Mouse (Mus musculus) limb, embryonic 12.5 days (tissue): ENCODE data around the gene Iscu. TPM values are rescaled to one million over a fixed set of nuclear protein-coding genes. Genes with fewer than 3 reads are reported as not detected.
"Not testable (repeated sequence)": the region's sequence is repeated elsewhere in the genome, so short reads cannot be mapped to it uniquely, and the experiment has no call there.

Source experiments
- ATAC-seq: fragments of 200-750 bp; cut with Nextera tagmentation; 2 replicates; pipeline ENCODE4 v1.8.0; 2017; ENCODE audit warnings: low read depth, moderate TSS enrichment; ENCODE audit not compliant: insufficient number of reproducible peaks, insufficient read depth, low FRiP score, low TSS enrichment
- H3K27ac ChIP-seq: fragments of 300-500 bp; sonication (generic); 2 replicates; pipeline ENCODE4 v1.5.1; 2016; ENCODE audit warnings: mild to moderate bottlenecking, moderate library complexity
- H3K27me3 ChIP-seq: fragments of 300-500 bp; sonication (generic); 2 replicates; pipeline ENCODE4 v1.6.1; 2016; ENCODE audit warnings: mild to moderate bottlenecking, moderate library complexity
- H3K36me3 ChIP-seq: fragments of 300-500 bp; sonication (generic); 2 replicates; pipeline ENCODE4 v1.6.1; 2016; ENCODE audit warnings: mild to moderate bottlenecking, moderate library complexity
- H3K4me1 ChIP-seq: fragments of 300-500 bp; sonication (generic); replicated peaks from 2 replicates; pipeline ENCODE4 v1.6.1; 2016
- H3K4me2 ChIP-seq: fragments of 300-500 bp; sonication (generic); 2 replicates; pipeline ENCODE4 v1.6.1; 2016; ENCODE audit warnings: mild to moderate bottlenecking, moderate library complexity
- H3K4me3 ChIP-seq: fragments of 300-500 bp; sonication (generic); replicated peaks from 2 replicates; pipeline ENCODE4 v1.5.1; 2016; ENCODE audit warnings: mild to moderate bottlenecking
- H3K9ac ChIP-seq: fragments of 300-500 bp; sonication (generic); replicated peaks from 2 replicates; pipeline ENCODE4 v1.6.1; 2016; ENCODE audit warnings: mild to moderate bottlenecking, moderate library complexity
- H3K9me3 ChIP-seq: fragments of 300-500 bp; sonication (generic); 2 replicates; pipeline ENCODE4 v1.6.1; 2016; ENCODE audit warnings: mild to moderate bottlenecking, moderate library complexity
- WGBS: fragments of 180-500 bp; shearing (Covaris S2); methylation state at CpG from one replicate; pipeline ENCODE4 v1.1.7; 2016; 5-methylcytosine and 5-hydroxymethylcytosine counted together
- polyA plus RNA-seq: library from polyadenylated mRNA; unstranded; fragments of >200 nt; fragmentation: Nextera tagmentation; extraction: Ambion mirVana; gene quantifications from 2 replicates; pipeline ENCODE4 v1.2.1, GENCODE M21; 2016

The Iscu gene
- polyA plus RNA-seq, 1 experiment from 2014 or later, result 117 TPM

DNA sequence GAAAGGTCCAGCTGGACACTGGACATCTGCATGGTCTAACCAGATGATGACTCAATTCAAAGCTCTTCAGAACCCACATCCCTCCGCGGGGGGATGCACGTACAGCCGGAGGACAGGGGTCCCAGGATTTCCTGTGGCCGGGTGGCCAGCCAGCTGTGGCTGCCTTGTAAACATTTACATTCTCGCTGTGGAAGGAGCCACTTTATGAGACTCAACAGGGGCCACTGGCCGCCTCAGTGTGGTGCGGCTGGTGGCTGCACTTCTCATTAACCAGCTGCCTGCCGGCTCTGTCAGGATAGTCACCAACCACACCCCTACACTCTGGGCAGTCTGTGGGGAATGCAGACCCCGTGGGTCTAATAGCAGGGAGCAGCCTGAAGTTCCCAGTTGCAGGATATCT, 33.9 kb downstream of the Iscu start:
- no peaks in the 10 kb centered on the region for H3K27me3 ChIP-seq
- H3K9me3 ChIP-seq, result peaks cover 5% of the 10 kb centered on the region; the same call in 1 of the 2 replicates
- H3K36me3 ChIP-seq, result no peaks in the 10 kb centered on the region
- peak overlapping the region; percentile 24 for H3K4me2 ChIP-seq
- H3K27ac ChIP-seq, result peak overlapping the region; percentile 86
- H3K4me3 ChIP-seq, result no peak overlapping the region
- WGBS, result 14% methylated on average over 10 of the region's 10 CpGs
- ATAC-seq, result no peak
- H3K9ac ChIP-seq, result no peak overlapping the region
- H3K4me1 ChIP-seq, result peaks cover 59% of the 10 kb centered on the region

DNA sequence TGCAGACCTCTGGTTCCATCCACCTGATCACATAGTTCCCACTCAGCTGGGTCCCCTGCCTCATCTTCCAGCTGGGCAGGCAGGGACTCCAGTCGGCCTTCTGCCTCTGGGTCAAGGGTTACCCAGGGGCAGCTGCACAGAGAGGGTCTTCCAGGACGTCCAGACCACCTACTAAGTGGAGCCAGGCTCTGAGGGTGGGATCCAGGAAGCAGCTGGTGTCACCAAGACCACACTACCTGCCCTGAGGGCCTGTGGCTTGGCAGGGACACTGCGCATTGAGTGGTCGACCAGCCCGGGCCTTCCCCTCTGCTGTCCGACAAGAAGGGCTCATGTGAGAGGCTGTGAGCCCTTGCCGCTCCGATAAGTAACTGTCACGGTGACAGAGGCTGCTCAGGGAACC, 35.2 kb downstream of the Iscu start:
- H3K27me3 ChIP-seq, result no peaks in the 10 kb centered on the region
- H3K27ac ChIP-seq, result peak overlapping the region; percentile 86
- H3K9me3 ChIP-seq, result peaks cover 8% of the 10 kb centered on the region; the same call in 1 of the 2 replicates
- H3K9ac ChIP-seq, result no peak overlapping the region
- H3K4me1 ChIP-seq, result peaks cover 54% of the 10 kb centered on the region
- peak overlapping the region; percentile 32 for H3K4me2 ChIP-seq
- 27% methylated on average over 9 of the region's 9 CpGs for WGBS
- H3K36me3 ChIP-seq, result no peaks in the 10 kb centered on the region
- H3K4me3 ChIP-seq, result no peak overlapping the region
- no peak for ATAC-seq

DNA sequence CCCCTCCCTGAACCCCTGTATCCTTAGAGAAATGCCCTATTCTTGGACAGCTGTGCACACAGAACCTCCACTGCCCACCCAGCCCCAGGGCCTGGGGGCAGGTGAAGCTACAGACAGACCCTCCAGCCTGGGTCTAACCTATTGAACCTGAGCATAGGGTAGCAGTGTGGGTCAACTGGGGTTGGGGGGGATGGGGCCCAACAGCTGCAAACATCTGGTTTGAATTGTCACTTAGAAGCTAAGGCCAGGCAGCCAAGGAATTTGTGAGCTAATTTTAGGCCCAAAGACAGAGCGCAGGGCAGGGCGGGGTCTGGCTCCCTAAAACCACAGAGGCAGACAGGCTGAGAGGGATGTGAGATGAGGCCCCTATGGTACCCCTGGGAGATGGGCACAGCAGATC, 35.6 kb downstream of the Iscu start:
- peak; percentile 58; the same call in 1 of the 2 replicates for ATAC-seq
- Histone ChIP-seq H3K9me3 (peaks cover 8% of the 10 kb centered on the region; the same call in 1 of the 2 replicates), H3K4me3 (no peak overlapping the region), H3K4me2 (peak overlapping the region; percentile 32), H3K4me1 (peaks cover 52% of the 10 kb centered on the region), H3K36me3 (no peaks in the 10 kb centered on the region), H3K9ac (no peak overlapping the region; the same call in 1 of the 2 replicates), H3K27ac (peak overlapping the region; percentile 86), H3K27me3 (no peaks in the 10 kb centered on the region)
- WGBS, result 0% methylated on average over 2 of the region's 2 CpGs

DNA sequence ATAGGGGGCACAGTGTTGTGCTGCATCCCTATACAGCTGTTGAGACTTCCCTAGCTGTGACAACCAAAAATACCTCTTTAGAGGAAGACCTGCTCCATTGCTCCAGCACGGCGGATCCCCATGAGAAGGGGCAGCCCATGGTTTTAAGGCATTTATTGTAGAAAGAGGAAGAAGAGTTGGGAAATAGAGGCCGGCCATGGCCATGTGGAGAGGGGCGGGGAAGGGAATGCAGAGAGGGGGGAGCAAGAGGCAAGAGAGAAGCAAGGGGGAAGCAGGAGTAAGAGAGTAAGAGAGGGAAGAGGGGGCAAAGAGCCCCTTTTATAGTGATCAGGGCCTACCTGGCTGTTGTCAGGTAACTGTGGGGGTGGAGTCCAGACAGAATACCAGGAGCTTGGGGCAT, 37.6 kb downstream of the Iscu start:
- no peak overlapping the region for H3K27ac ChIP-seq
- H3K4me1 ChIP-seq, result peaks cover 39% of the 10 kb centered on the region
- 93% methylated on average over 4 of the region's 4 CpGs for WGBS
- no peak for ATAC-seq
- H3K27me3 ChIP-seq, result no peaks in the 10 kb centered on the region
- H3K9me3 ChIP-seq, result peaks cover 8% of the 10 kb centered on the region; the same call in 1 of the 2 replicates
- no peak overlapping the region for H3K9ac ChIP-seq
- H3K36me3 ChIP-seq, result no peaks in the 10 kb centered on the region
- no peak overlapping the region for H3K4me2 ChIP-seq
- no peak overlapping the region for H3K4me3 ChIP-seq

DNA sequence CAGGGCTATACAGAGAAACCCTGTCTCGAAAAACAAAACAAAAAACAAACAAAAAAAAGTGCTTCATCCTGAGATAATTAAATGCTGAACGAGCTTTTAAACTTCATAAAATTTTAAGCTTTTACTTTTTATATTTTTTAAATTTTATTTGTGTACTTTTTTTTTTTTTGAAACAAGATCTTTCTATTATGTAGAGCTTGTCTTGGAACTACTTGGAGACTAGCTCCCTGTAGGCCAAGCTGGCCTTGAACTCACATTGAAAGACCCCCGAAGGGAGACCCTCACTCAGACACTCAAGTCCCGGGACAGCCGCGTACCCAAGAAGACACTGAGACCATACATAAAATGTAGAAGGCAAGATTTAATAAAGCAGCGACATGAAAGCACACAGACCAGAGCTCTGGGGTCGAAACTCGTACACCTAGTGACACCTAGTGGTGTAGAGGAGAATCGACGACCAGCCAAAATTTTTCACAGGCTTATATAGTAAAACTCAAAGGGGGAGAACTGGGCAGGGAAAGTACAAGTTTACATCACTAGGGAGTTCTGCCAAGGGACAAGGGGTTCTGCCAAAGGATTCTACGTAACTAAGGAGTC, 39.4 kb downstream of the Iscu start:
- not testable (repeated sequence) for H3K4me2 ChIP-seq, H3K9ac ChIP-seq, ATAC-seq, H3K36me3 ChIP-seq, H3K27me3 ChIP-seq, H3K27ac ChIP-seq, H3K4me3 ChIP-seq, H3K9me3 ChIP-seq
- H3K4me1 ChIP-seq, result peaks cover 36% of the 10 kb centered on the region
- WGBS, result 18% methylated on average over 11 of the region's 12 CpGs

DNA sequence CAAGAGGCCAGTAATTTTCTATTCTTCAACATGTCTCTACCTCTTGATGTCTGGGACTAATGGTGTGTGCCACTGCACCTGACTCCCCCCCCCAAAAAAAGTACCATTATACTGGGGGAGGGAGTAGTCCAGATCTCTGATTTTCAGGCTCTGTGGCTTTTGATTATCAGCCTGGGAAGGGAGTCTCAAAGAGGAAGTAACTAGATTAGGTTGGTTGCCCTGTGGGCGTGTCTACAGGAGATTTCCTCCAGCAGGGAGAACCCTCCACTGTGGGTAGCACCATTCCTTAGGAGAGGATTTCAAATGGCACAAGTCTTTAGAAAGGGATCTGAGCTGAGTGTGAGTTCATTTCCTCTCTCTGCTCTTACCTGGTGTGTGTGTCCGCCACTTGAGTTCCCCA, 40.1 kb downstream of the Iscu start:
- H3K4me2 ChIP-seq, result no peak overlapping the region
- H3K9ac ChIP-seq, result no peak overlapping the region
- no peaks in the 10 kb centered on the region for H3K27me3 ChIP-seq
- no peak overlapping the region for H3K4me3 ChIP-seq
- ATAC-seq, result no peak
- 96% methylated on average over 2 of the region's 2 CpGs for WGBS
- no peak overlapping the region for H3K27ac ChIP-seq
- no peaks in the 10 kb centered on the region for H3K36me3 ChIP-seq
- peaks cover 8% of the 10 kb centered on the region; the same call in 1 of the 2 replicates for H3K9me3 ChIP-seq
- peaks cover 29% of the 10 kb centered on the region for H3K4me1 ChIP-seq

DNA sequence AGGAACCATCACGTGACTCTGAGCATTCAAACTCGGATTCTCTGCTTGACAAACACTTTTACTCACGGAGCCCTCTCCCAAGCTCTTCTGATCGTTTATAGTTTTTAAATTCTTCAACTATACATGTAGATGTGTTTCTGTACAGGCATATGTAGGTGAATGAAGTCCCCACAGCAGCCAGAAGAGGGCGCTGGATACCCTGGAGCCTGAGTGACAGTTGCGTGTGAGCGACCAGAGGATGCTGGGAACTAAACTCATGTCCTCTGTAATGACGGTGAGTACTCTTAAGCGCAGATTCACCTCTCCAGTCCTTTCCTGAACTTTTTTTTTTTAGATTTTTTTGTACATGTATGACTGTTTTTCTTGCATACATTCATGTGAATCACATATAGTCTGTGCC, 41.1 kb downstream of the Iscu start:
- Histone ChIP-seq H3K4me1 (peaks cover 19% of the 10 kb centered on the region), H3K9ac (no peak overlapping the region), H3K4me3 (no peak overlapping the region), H3K36me3 (no peaks in the 10 kb centered on the region), H3K27me3 (no peaks in the 10 kb centered on the region), H3K9me3 (peaks cover 8% of the 10 kb centered on the region; the same call in 1 of the 2 replicates), H3K4me2 (no peak overlapping the region), H3K27ac (no peak overlapping the region)
- WGBS, result 22% methylated on average over 9 of the region's 9 CpGs
- ATAC-seq, result no peak

DNA sequence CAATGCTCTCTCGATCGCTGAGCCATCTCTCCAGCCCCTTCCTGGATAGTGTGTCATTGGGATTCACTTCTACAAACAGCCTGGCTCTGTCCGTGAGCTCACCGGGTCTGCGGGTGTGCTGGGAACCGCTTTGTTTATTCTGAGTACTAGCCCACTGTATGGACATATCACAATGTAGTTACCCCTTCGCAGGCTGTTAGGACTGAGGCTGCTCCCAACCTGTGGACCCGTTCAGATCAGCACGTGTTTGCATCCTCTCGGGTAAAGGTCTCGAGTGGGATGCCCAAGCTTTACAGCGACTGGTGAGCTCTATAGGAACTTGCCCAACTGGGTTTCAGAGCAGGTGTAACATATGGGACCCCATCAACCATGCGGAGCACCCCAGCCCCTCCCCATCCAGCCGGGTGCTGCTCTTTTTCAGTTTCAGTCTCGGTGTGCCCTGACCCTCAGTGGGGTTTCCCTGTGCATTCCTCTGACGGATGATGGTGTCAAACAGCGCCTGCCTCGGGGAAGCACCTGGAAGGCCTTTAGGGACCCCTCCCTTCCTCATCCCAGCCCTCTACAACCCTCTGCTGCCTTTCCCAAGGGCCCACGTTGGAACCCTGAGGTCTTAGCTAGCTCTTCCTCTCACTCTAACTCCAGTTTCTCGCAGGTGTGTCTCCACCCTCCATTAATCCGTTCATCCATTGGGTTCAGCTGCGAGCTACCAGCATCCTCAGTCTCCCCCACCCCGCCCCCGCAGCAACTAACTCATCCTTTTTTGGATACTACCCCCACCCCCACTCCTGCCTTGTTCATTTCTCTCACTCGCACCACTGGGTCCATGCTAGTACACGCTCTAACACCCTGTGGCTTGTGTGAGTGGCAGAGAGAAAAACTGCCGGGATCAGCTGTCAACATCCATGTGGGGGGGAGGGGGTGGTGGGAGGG, 41.8 kb downstream of the Iscu start:
- no peak overlapping the region for H3K4me2 ChIP-seq
- H3K9me3 ChIP-seq, result peaks cover 8% of the 10 kb centered on the region; the same call in 1 of the 2 replicates
- H3K36me3 ChIP-seq, result no peaks in the 10 kb centered on the region
- no peak overlapping the region for H3K9ac ChIP-seq
- 33% methylated on average over 27 of the region's 27 CpGs for WGBS
- no peak for ATAC-seq
- H3K4me3 ChIP-seq, result no peak overlapping the region
- peaks cover 15% of the 10 kb centered on the region for H3K4me1 ChIP-seq
- H3K27ac ChIP-seq, result no peak overlapping the region
- no peaks in the 10 kb centered on the region; the same call in 1 of the 2 replicates for H3K27me3 ChIP-seq

DNA sequence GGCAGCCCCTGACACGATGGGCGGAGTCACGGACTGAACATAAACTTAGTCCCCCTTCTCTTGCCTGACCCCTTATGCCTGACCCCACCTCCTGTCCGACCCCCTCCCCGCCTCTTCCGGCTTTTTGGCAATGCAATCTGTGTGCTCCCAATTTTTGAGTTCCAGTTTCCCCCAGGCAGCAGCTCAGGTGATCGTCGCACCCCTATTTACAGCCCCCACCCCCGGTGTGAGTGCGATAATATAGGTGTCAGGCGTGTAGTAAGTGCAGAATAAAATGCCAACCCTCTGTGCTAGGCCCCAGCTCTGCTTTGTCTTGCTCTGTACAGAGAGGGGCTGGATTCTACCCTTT, 42.5 kb downstream of the Iscu start:
- no peak overlapping the region for H3K9ac ChIP-seq
- peaks cover 8% of the 10 kb centered on the region; the same call in 1 of the 2 replicates for H3K9me3 ChIP-seq
- no peak overlapping the region for H3K27ac ChIP-seq
- no peaks in the 10 kb centered on the region; the same call in 1 of the 2 replicates for H3K27me3 ChIP-seq
- WGBS, result 45% methylated on average over 11 of the region's 11 CpGs
- H3K4me1 ChIP-seq, result peaks cover 15% of the 10 kb centered on the region
- no peak for ATAC-seq
- no peak overlapping the region for H3K4me3 ChIP-seq
- no peak overlapping the region for H3K4me2 ChIP-seq
- H3K36me3 ChIP-seq, result no peaks in the 10 kb centered on the region

DNA sequence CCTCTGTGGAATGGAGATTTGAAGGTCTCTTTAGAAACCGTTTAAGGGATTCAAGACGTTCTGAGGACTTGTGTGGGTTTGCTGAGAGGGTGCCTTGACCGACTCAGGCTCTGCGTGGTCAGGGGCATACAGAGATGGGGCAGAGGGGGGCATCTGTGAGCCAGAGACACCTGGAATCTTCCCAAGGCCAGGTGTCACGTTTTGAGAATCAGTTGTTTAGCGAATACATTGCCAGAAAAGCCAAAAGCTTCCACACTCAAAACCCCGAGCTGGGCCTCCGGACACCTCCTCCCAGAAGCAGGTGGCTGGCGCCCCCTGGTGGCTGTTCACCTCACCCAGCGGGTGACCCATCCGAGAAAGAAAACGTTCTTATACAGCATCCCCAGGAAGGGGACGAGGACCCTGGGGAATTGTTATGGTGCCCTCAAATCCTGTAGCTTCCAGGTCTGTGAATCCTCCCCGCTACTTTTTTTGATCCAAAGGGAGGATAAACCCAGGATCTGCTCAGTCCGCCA, 43.1 kb downstream of the Iscu start:
- Histone ChIP-seq H3K27ac (peak overlapping the region; percentile 29; the same call in 1 of the 2 replicates), H3K9ac (0 out of 2 replicates have a peak overlapping the region, but pooled peaks have one; percentile 27), H3K4me2 (peak overlapping the region; percentile 35), H3K9me3 (peaks cover 8% of the 10 kb centered on the region; the same call in 1 of the 2 replicates), H3K36me3 (no peaks in the 10 kb centered on the region), H3K27me3 (no peaks in the 10 kb centered on the region; the same call in 1 of the 2 replicates), H3K4me3 (no peak overlapping the region), H3K4me1 (peaks cover 15% of the 10 kb centered on the region)
- no peak for ATAC-seq
- WGBS, result 11% methylated on average over 15 of the region's 15 CpGs

DNA sequence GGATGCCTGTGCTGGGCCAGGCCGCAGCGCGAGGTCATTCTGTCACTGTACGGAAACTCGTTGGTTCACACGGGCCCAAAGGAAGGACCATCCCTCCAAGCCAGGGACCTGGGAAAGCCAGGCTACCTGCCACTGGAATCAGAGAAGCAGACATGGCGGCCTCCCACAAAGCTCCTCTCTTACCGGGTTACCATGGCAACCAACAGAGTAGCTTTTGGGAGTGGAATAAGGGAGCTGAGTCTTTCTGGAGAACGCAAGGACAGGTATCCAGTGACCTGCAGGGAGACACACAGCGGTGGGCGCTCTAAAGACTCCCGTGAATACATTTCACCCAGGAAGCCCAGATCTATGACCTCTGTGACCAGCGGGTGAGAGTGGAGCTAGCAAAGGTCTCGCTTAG, 46.0 kb downstream of the Iscu start:
- no peak overlapping the region for H3K27ac ChIP-seq
- H3K9ac ChIP-seq, result no peak overlapping the region

More for the DNA sequence above, 46.0 kb downstream of the Iscu start:
- no peaks in the 10 kb centered on the region; the same call in 1 of the 2 replicates for H3K27me3 ChIP-seq
- H3K4me3 ChIP-seq, result no peak overlapping the region
- H3K36me3 ChIP-seq, result no peaks in the 10 kb centered on the region
- no peak for ATAC-seq
- 73% methylated on average over 14 of the region's 14 CpGs for WGBS
- H3K4me2 ChIP-seq, result no peak overlapping the region
- H3K4me1 ChIP-seq, result peaks cover 15% of the 10 kb centered on the region
- no peaks in the 10 kb centered on the region for H3K9me3 ChIP-seq
